Mouse (Mus musculus): ENCODE data around the gene Pon3. TPM values are rescaled to one million over a fixed set of nuclear protein-coding genes. Genes with fewer than 3 reads are reported as not detected.
"Not testable (repeated sequence)": the region's sequence is repeated elsewhere in the genome, so short reads cannot be mapped to it uniquely, and the experiment has no call there.

Gene Pon3
- polyA plus RNA-seq, 1 experiment from 2014 or later: 19.3 TPM

- Histone ChIP-seq H3K27ac (no peak overlapping the region), H3K9ac (no peak overlapping the region), H3K9me3 (no peaks in the 10 kb centered on the region), H3K36me3 (no peaks in the 10 kb centered on the region), H3K4me1 (no peaks in the 10 kb centered on the region), H3K4me2 (no peak overlapping the region), H3K27me3 (replicated peaks) (no peaks in the 10 kb centered on the region), H3K4me3 (replicated peaks) (no peak overlapping the region)
- ATAC-seq (ENCODE audit: insufficient read depth, low FRiP score, low read depth): no peak
- WGBS: 65% methylated on average over 3 of the region's 3 CpGs
Observed at GRCm38 (mm10) chr6:5238799-5239198, 17.3 kb downstream of the Pon3 start.

- WGBS: 68% methylated on average over 4 of the region's 4 CpGs
- Histone ChIP-seq H3K4me1 (no peaks in the 10 kb centered on the region), H3K4me3 (replicated peaks) (no peak overlapping the region), H3K9ac (no peak overlapping the region), H3K4me2 (no peak overlapping the region), H3K36me3 (no peaks in the 10 kb centered on the region), H3K27me3 (replicated peaks) (no peaks in the 10 kb centered on the region), H3K27ac (no peak overlapping the region), H3K9me3 (no peaks in the 10 kb centered on the region)
- ATAC-seq (ENCODE audit: insufficient read depth, low FRiP score, low read depth): no peak
Observed at GRCm38 (mm10) chr6:5237510-5237909, 18.6 kb downstream of the Pon3 start.

GRCm38 (mm10) chr6:5236843-5237371, 19.2 kb downstream of the Pon3 start:
- Histone ChIP-seq H3K4me2 (no peak overlapping the region), H3K4me3 (replicated peaks) (no peak overlapping the region), H3K9ac (no peak overlapping the region), H3K27me3 (replicated peaks) (no peaks in the 10 kb centered on the region), H3K4me1 (no peaks in the 10 kb centered on the region), H3K36me3 (no peaks in the 10 kb centered on the region), H3K27ac (no peak overlapping the region), H3K9me3 (no peaks in the 10 kb centered on the region)
- no peak for ATAC-seq (ENCODE audit: insufficient read depth, low FRiP score, low read depth)
- WGBS: 89% methylated on average over 8 of the region's 8 CpGs

GRCm38 (mm10) chr6:5234563-5234962, 21.5 kb downstream of the Pon3 start:
- no peak overlapping the region for H3K9ac ChIP-seq
- H3K9me3 ChIP-seq: no peaks in the 10 kb centered on the region
- H3K4me2 ChIP-seq: no peak overlapping the region
- no peaks in the 10 kb centered on the region for H3K36me3 ChIP-seq
- no peaks in the 10 kb centered on the region for H3K4me1 ChIP-seq
- H3K27me3 ChIP-seq (replicated peaks): no peaks in the 10 kb centered on the region
- no peak overlapping the region for H3K4me3 ChIP-seq (replicated peaks)
- H3K27ac ChIP-seq: no peak overlapping the region
- WGBS: 57% methylated on average over 3 of the region's 3 CpGs
- no peak for ATAC-seq (ENCODE audit: insufficient read depth, low FRiP score, low read depth)

GRCm38 (mm10) chr6:5233812-5234211, 22.3 kb downstream of the Pon3 start:
- H3K9me3 ChIP-seq: no peaks in the 10 kb centered on the region
- no peak overlapping the region for H3K4me2 ChIP-seq
- H3K4me3 ChIP-seq (replicated peaks): no peak overlapping the region
- H3K9ac ChIP-seq: no peak overlapping the region
- H3K36me3 ChIP-seq: no peaks in the 10 kb centered on the region
- ATAC-seq (ENCODE audit: insufficient read depth, low FRiP score, low read depth): no peak
- 97% methylated on average over 1 of the region's 1 CpGs for WGBS
- no peaks in the 10 kb centered on the region for H3K27me3 ChIP-seq (replicated peaks)
- no peaks in the 10 kb centered on the region for H3K4me1 ChIP-seq
- H3K27ac ChIP-seq: no peak overlapping the region

GRCm38 (mm10) chr6:5232022-5232421, 24.1 kb downstream of the Pon3 start:
- Histone ChIP-seq H3K9me3 (no peaks in the 10 kb centered on the region), H3K27ac (no peak overlapping the region), H3K4me3 (replicated peaks) (no peak overlapping the region), H3K36me3 (no peaks in the 10 kb centered on the region), H3K4me1 (no peaks in the 10 kb centered on the region), H3K27me3 (replicated peaks) (no peaks in the 10 kb centered on the region), H3K9ac (no peak overlapping the region), H3K4me2 (no peak overlapping the region)
- WGBS: 88% methylated on average over 4 of the region's 4 CpGs
- no peak for ATAC-seq (ENCODE audit: insufficient read depth, low FRiP score, low read depth)

GRCm38 (mm10) chr6:5230261-5230660, 25.8 kb downstream of the Pon3 start:
- Histone ChIP-seq H3K4me2 (no peak overlapping the region), H3K4me1 (no peaks in the 10 kb centered on the region), H3K27me3 (replicated peaks) (no peaks in the 10 kb centered on the region), H3K9me3 (no peaks in the 10 kb centered on the region), H3K36me3 (no peaks in the 10 kb centered on the region), H3K4me3 (replicated peaks) (no peak overlapping the region), H3K27ac (no peak overlapping the region), H3K9ac (no peak overlapping the region)
- WGBS: 86% methylated on average over 5 of the region's 5 CpGs
- ATAC-seq (ENCODE audit: insufficient read depth, low FRiP score, low read depth): no peak

- H3K9me3 ChIP-seq; ATAC-seq (ENCODE audit: insufficient read depth, low FRiP score, low read depth); H3K27ac ChIP-seq; H3K4me3 ChIP-seq (replicated peaks); H3K4me1 ChIP-seq; H3K9ac ChIP-seq; H3K4me2 ChIP-seq; H3K36me3 ChIP-seq; H3K27me3 ChIP-seq (replicated peaks): not testable (repeated sequence)
- 93% methylated on average over 2 of the region's 2 CpGs for WGBS
Observed at GRCm38 (mm10) chr6:5223551-5223950, 32.5 kb downstream of the Pon3 start.

GRCm38 (mm10) chr6:5222080-5222479, 34.0 kb downstream of the Pon3 start:
- 65% methylated on average over 3 of the region's 3 CpGs for WGBS
- H3K27me3 ChIP-seq (replicated peaks): no peaks in the 10 kb centered on the region
- no peaks in the 10 kb centered on the region for H3K36me3 ChIP-seq
- H3K27ac ChIP-seq: no peak overlapping the region
- H3K4me3 ChIP-seq (replicated peaks): no peak overlapping the region
- H3K9ac ChIP-seq: no peak overlapping the region
- ATAC-seq (ENCODE audit: insufficient read depth, low FRiP score, low read depth): no peak
- H3K9me3 ChIP-seq: no peaks in the 10 kb centered on the region
- no peak overlapping the region for H3K4me2 ChIP-seq
- H3K4me1 ChIP-seq: no peaks in the 10 kb centered on the region

GRCm38 (mm10) chr6:5218190-5218589, 37.9 kb downstream of the Pon3 start:
- Histone ChIP-seq H3K4me3 (replicated peaks) (no peak overlapping the region), H3K27me3 (replicated peaks) (no peaks in the 10 kb centered on the region), H3K36me3 (no peaks in the 10 kb centered on the region), H3K9ac (no peak overlapping the region), H3K4me2 (no peak overlapping the region), H3K27ac (no peak overlapping the region), H3K9me3 (no peaks in the 10 kb centered on the region), H3K4me1 (no peaks in the 10 kb centered on the region)
- WGBS: 86% methylated on average over 4 of the region's 4 CpGs
- no peak for ATAC-seq (ENCODE audit: insufficient read depth, low FRiP score, low read depth)

- H3K4me3 ChIP-seq (replicated peaks): no peak overlapping the region
- no peak overlapping the region for H3K4me2 ChIP-seq
- no peaks in the 10 kb centered on the region for H3K27me3 ChIP-seq (replicated peaks)
- H3K9me3 ChIP-seq: no peaks in the 10 kb centered on the region
- 74% methylated on average over 2 of the region's 2 CpGs for WGBS
- no peaks in the 10 kb centered on the region for H3K36me3 ChIP-seq
- H3K9ac ChIP-seq: no peak overlapping the region
- no peak overlapping the region for H3K27ac ChIP-seq
- ATAC-seq (ENCODE audit: insufficient read depth, low FRiP score, low read depth): no peak
- H3K4me1 ChIP-seq: no peaks in the 10 kb centered on the region
Observed at GRCm38 (mm10) chr6:5207817-5208216, 48.3 kb downstream of the Pon3 start.

- Histone ChIP-seq H3K9ac (no peak overlapping the region), H3K9me3 (no peaks in the 10 kb centered on the region), H3K4me3 (replicated peaks) (no peak overlapping the region), H3K4me1 (no peaks in the 10 kb centered on the region), H3K27ac (no peak overlapping the region), H3K36me3 (no peaks in the 10 kb centered on the region), H3K27me3 (replicated peaks) (no peaks in the 10 kb centered on the region), H3K4me2 (no peak overlapping the region)
- 69% methylated on average over 3 of the region's 3 CpGs for WGBS
- no peak for ATAC-seq (ENCODE audit: insufficient read depth, low FRiP score, low read depth)
Observed at GRCm38 (mm10) chr6:5199916-5200315, 56.2 kb downstream of the Pon3 start.

GRCm38 (mm10) chr6:5199376-5199905, 56.6 kb downstream of the Pon3 start:
- no peaks in the 10 kb centered on the region for H3K27me3 ChIP-seq (replicated peaks)
- ATAC-seq (ENCODE audit: insufficient read depth, low FRiP score, low read depth): no peak
- no peaks in the 10 kb centered on the region for H3K9me3 ChIP-seq
- H3K9ac ChIP-seq: no peak overlapping the region
- H3K4me1 ChIP-seq: no peaks in the 10 kb centered on the region
- no peak overlapping the region for H3K4me2 ChIP-seq
- no peak overlapping the region for H3K27ac ChIP-seq
- H3K4me3 ChIP-seq (replicated peaks): no peak overlapping the region
- 87% methylated on average over 8 of the region's 8 CpGs for WGBS
- no peaks in the 10 kb centered on the region for H3K36me3 ChIP-seq
